Mouse (Mus musculus) cerebellum, adult (tissue): ENCODE measurements around the gene Efcab6.

Experiments used
- ATAC-seq: cut with Nextera tagmentation; 2 replicates; pipeline ENCODE4 v1.9.2; 2017; ENCODE audit warnings: mild to moderate bottlenecking, moderate library complexity, mixed read lengths; ENCODE audit not compliant: insufficient number of reproducible peaks, low FRiP score, low TSS enrichment

Efcab6 gene

DNA sequence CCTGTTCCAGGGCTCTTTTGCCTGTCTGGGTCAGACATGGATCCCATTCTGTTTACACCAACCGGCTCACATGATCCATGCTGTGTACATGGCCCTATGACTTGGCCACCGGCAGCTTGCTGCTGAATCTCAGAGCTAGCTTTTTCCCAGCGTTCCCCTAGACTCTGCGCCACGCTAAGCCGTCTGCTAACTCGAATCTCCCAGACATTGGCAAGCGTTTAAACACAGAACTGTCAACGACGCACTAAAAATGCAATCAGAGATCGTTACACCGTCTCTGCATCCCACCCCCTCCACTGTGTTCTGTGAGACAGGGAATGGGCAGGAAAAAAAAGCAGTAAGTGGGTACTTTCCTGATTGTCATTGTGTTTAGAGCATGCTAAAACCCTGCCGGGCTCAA is 236.0 kb downstream of the Efcab6 start:
- no peak for ATAC-seq

DNA sequence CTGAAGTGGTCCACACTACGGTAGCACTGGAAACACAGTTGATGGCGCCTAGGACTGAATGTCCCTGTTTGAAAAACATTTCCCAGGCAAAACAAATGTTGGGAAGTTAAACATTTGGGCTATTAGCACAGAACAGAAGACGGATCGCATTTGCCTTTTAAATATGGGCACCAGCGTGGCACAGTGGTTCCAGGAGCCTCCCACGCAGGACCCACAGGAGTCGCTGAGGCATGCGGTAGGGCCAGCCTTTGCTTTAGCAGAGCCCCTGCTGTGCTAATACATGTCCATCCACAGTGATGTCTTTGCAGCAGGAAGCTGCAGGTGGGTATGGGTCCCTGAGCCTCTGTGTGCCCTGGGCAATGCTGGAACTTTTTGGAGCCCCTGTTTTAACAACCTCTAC is 237.2 kb downstream of the Efcab6 start:
- no peak for ATAC-seq
